Mouse (Mus musculus): ENCODE measurements at regions not wholly inside any gene's neighbourhood (a gene's known extent, or its start where the extent isn't known, plus 50 kb on each side); places are given as distances from the start of the nearest gene placed in this dataset.

GRCm38 (mm10) chr1:94700517-94700916 lies 612.9 kb upstream of the Fam174a start:
- TF ChIP-seq POLR2A (IDR thresholded peaks at IDR 0.05; ENCODE audit: control insufficient read depth, low read depth, low read length) = no peak
- TF ChIP-seq CTCF (IDR thresholded peaks at IDR 0.05; ENCODE audit: control insufficient read depth, insufficient read depth, insufficient replicate concordance, low read depth, low read length) = no peak

All from testis, adult 2 months (tissue).